Comparison of ENCODE assay signal across 22 mouse cellular contexts in genomic region chr1:157740725-157741665, GRCm38 (mm10).
DNase-seq lines count a peak whose midpoint lies in the region; ATAC-seq and TF ChIP-seq lines count a peak whose summit lies in the region.
"Had no signal": no experiment of that assay in that cellular context is flagged by ENCODE, and none has a peak within 500 bp of the region (broad histone marks: within the 10 kb centered on the region; RNA-seq: fewer than 3 reads in every experiment).

No protein-coding gene starts in this region.

- no peak overlapping the region for H3K4me2 ChIP-seq in forebrain, embryonic 11.5 days (ENCODE audit: low read depth, low read length, severe bottlenecking)
- H3K4me2 ChIP-seq in forebrain, embryonic 12.5 days, result no peak overlapping the region
- H3K4me2 ChIP-seq in liver, embryonic 15.5 days, result no peak overlapping the region
- H3K4me2 ChIP-seq in liver, embryonic 11.5 days, result no peak overlapping the region
- no peak overlapping the region for H3K4me2 ChIP-seq in hindbrain, postnatal 0 days (ENCODE audit: low read depth, low read length)
- H3K4me2 ChIP-seq: embryonic facial prominence, embryonic 12.5 days; forebrain, embryonic 13.5 days; heart, embryonic 13.5 days; hindbrain, embryonic 15.5 days had no signal

- peak; percentile 22; the same call in 1 of the 2 replicates for ATAC-seq in forebrain, embryonic 11.5 days (replicated peaks; ENCODE audit: low FRiP score)
- ATAC-seq in forebrain, embryonic 12.5 days (ENCODE audit: low FRiP score), result no peak
- peak; percentile 66; the same call in 1 of the 2 replicates for ATAC-seq in liver, embryonic 15.5 days (ENCODE audit: insufficient read depth)
- no peak for ATAC-seq in liver, embryonic 11.5 days (replicated peaks; ENCODE audit: low FRiP score)
- ATAC-seq in hindbrain, postnatal 0 days, result no peak
- ATAC-seq: CD4-positive, CD25-positive, alpha-beta regulatory T cell, adult 4 months; forebrain, embryonic 13.5 days; forebrain, postnatal 0 days; inflammation-experienced regulatory T-cells, adult 6 months; Patski had no signal

- no peaks in the 10 kb centered on the region for H3K9me3 ChIP-seq in forebrain, embryonic 11.5 days (ENCODE audit: control insufficient read depth, low read length)
- no peaks in the 10 kb centered on the region for H3K9me3 ChIP-seq in forebrain, embryonic 12.5 days
- H3K9me3 ChIP-seq in liver, embryonic 15.5 days (replicated peaks), result no peaks in the 10 kb centered on the region
- no peaks in the 10 kb centered on the region for H3K9me3 ChIP-seq in liver, embryonic 11.5 days (ENCODE audit: control insufficient read depth, low read length)
- H3K9me3 ChIP-seq in hindbrain, postnatal 0 days (ENCODE audit: low read length), result no peaks in the 10 kb centered on the region
- H3K9me3 ChIP-seq: embryonic facial prominence, embryonic 12.5 days; forebrain, embryonic 13.5 days; heart, embryonic 13.5 days; hindbrain, embryonic 15.5 days had no signal

- H3K9ac ChIP-seq in forebrain, embryonic 11.5 days (ENCODE audit: low read length), result no peak overlapping the region
- no peak overlapping the region for H3K9ac ChIP-seq in forebrain, embryonic 12.5 days
- H3K9ac ChIP-seq in liver, embryonic 15.5 days, result no peak overlapping the region
- H3K9ac ChIP-seq in liver, embryonic 11.5 days (ENCODE audit: low read depth, low read length), result no peak overlapping the region
- no peak overlapping the region for H3K9ac ChIP-seq in hindbrain, postnatal 0 days (replicated peaks; ENCODE audit: low read length)
- H3K9ac ChIP-seq: embryonic facial prominence, embryonic 12.5 days; forebrain, embryonic 13.5 days; forebrain, postnatal 0 days; heart, embryonic 13.5 days; hindbrain, embryonic 15.5 days had no signal

- H3K4me3 ChIP-seq in forebrain, embryonic 11.5 days (ENCODE audit: low read depth, low read length), result no peak overlapping the region
- no peak overlapping the region for H3K4me3 ChIP-seq in forebrain, embryonic 12.5 days (replicated peaks)
- H3K4me3 ChIP-seq in liver, embryonic 15.5 days (replicated peaks), result no peak overlapping the region
- H3K4me3 ChIP-seq in liver, embryonic 11.5 days (ENCODE audit: low read depth, low read length), result no peak overlapping the region
- H3K4me3 ChIP-seq in hindbrain, postnatal 0 days (ENCODE audit: low read length), result no peak overlapping the region
- H3K4me3 ChIP-seq: embryonic facial prominence, embryonic 12.5 days; forebrain, embryonic 13.5 days; heart, embryonic 13.5 days; hindbrain, embryonic 15.5 days had no signal

- H3K27me3 ChIP-seq in forebrain, embryonic 11.5 days (ENCODE audit: control insufficient read depth, insufficient read depth, low read length), result peaks cover 2% of the 10 kb centered on the region; the same call in 1 of the 2 replicates
- H3K27me3 ChIP-seq in forebrain, embryonic 12.5 days, result peaks cover 10% of the 10 kb centered on the region; the same call in 1 of the 2 replicates
- H3K27me3 ChIP-seq in liver, embryonic 15.5 days, result no peaks in the 10 kb centered on the region
- no peaks in the 10 kb centered on the region for H3K27me3 ChIP-seq in liver, embryonic 11.5 days (replicated peaks; ENCODE audit: control insufficient read depth, insufficient read depth, low read length)
- no peaks in the 10 kb centered on the region for H3K27me3 ChIP-seq in hindbrain, postnatal 0 days (ENCODE audit: insufficient read depth, low read length)
- H3K27me3 ChIP-seq: embryonic facial prominence, embryonic 12.5 days; forebrain, embryonic 13.5 days; heart, embryonic 13.5 days; hindbrain, embryonic 15.5 days; Patski had no signal

- no peak for TF ChIP-seq CTCF in hindbrain, postnatal 0 days (IDR thresholded peaks at IDR 0.05; ENCODE audit: low read depth)

- no peaks in the 10 kb centered on the region for H3K36me3 ChIP-seq in forebrain, embryonic 11.5 days (ENCODE audit: control insufficient read depth, insufficient read depth, low read length)
- H3K36me3 ChIP-seq in forebrain, embryonic 12.5 days (replicated peaks), result no peaks in the 10 kb centered on the region
- H3K36me3 ChIP-seq in liver, embryonic 15.5 days (replicated peaks), result no peaks in the 10 kb centered on the region
- H3K36me3 ChIP-seq in liver, embryonic 11.5 days (ENCODE audit: control insufficient read depth, insufficient read depth, low read length), result no peaks in the 10 kb centered on the region
- H3K36me3 ChIP-seq in hindbrain, postnatal 0 days (ENCODE audit: insufficient read depth, low read length), result no peaks in the 10 kb centered on the region
- H3K36me3 ChIP-seq: embryonic facial prominence, embryonic 12.5 days; heart, embryonic 13.5 days; hindbrain, embryonic 15.5 days had no signal

- no peak overlapping the region for H3K27ac ChIP-seq in forebrain, embryonic 11.5 days (ENCODE audit: low read depth, low read length)
- no peak overlapping the region for H3K27ac ChIP-seq in forebrain, embryonic 12.5 days
- no peak overlapping the region for H3K27ac ChIP-seq in liver, embryonic 15.5 days (replicated peaks)
- no peak overlapping the region for H3K27ac ChIP-seq in liver, embryonic 11.5 days (ENCODE audit: low read depth, low read length)
- no peak overlapping the region for H3K27ac ChIP-seq in hindbrain, postnatal 0 days
- H3K27ac ChIP-seq: embryonic facial prominence, embryonic 12.5 days; forebrain, embryonic 13.5 days; heart, embryonic 13.5 days; hindbrain, embryonic 15.5 days had no signal

- DNase-seq in forebrain, embryonic 11.5 days (ENCODE audit: low spot score), result no peak
- DNase-seq in liver, embryonic 11.5 days (ENCODE audit: low spot score), result no peak
- DNase-seq in c-Kit-positive CD71-positive TER-119-positive erythroid progenitor cells, embryonic 14.5 days (ENCODE audit: low spot score), result peak; percentile 7
- no peak for DNase-seq in hindbrain, postnatal 0 days (ENCODE audit: low spot score)
- DNase-seq in spleen, postnatal 10 days (ENCODE audit: low spot score in 2 of 2), result no peak
- DNase-seq: adrenal gland, adult 8-10 months; B cell, adult 2 months; cerebellum, adult 11-12 months; cerebellum, adult 9-10 months; cerebellum, postnatal 25 days; forebrain, postnatal 0 days; gastrocnemius, postnatal 14 days; heart, postnatal 36 days had no signal

- peaks cover 3% of the 10 kb centered on the region for H3K4me1 ChIP-seq in forebrain, embryonic 11.5 days (replicated peaks; ENCODE audit: control insufficient read depth, insufficient read depth, low read length)
- H3K4me1 ChIP-seq in forebrain, embryonic 12.5 days, result peaks cover 13% of the 10 kb centered on the region
- peaks cover 2% of the 10 kb centered on the region; the same call in 1 of the 2 replicates for H3K4me1 ChIP-seq in liver, embryonic 15.5 days (replicated peaks)
- no peaks in the 10 kb centered on the region for H3K4me1 ChIP-seq in liver, embryonic 11.5 days (replicated peaks; ENCODE audit: control insufficient read depth, insufficient read depth, low read length)
- H3K4me1 ChIP-seq in hindbrain, postnatal 0 days (ENCODE audit: insufficient read depth, low read length), result no peaks in the 10 kb centered on the region
- H3K4me1 ChIP-seq: embryonic facial prominence, embryonic 12.5 days; heart, embryonic 13.5 days had no signal

- 23% methylated on average over 13 of the region's 13 CpGs for WGBS in forebrain, embryonic 11.5 days
- WGBS in forebrain, embryonic 12.5 days, result 25% methylated on average over 13 of the region's 13 CpGs
- 52% methylated on average over 13 of the region's 13 CpGs for WGBS in liver, embryonic 15.5 days (ENCODE audit: insufficient replicate concordance)
- WGBS in liver, embryonic 11.5 days, result 70% methylated on average over 13 of the region's 13 CpGs
- 55% methylated on average over 13 of the region's 13 CpGs for WGBS in hindbrain, postnatal 0 days

Comparison
In these comparisons a context has a peak if more than half of its experiments do, and no peak if none do; other contexts are left out.
1. ATAC-seq: peak in forebrain, embryonic 11.5 days (single experiment) and liver, embryonic 15.5 days (single experiment); none in forebrain, embryonic 12.5 days (single experiment), liver, embryonic 11.5 days (single experiment) and hindbrain, postnatal 0 days (single experiment).